Mouse (Mus musculus) CH12.LX (cell line): Measurements from ENCODE around the gene Ets2. TPM values are rescaled to one million over a fixed set of nuclear protein-coding genes. Genes with fewer than 3 reads are reported as not detected.

Source experiments
- DNase-seq: peaks from one replicate; pipeline ENCODE4 v3.0.0-alpha.2; 2013; ENCODE audit errors: extremely low read depth
- H3K27ac ChIP-seq: 2 replicates; pipeline ENCODE4 v1.5.1; 2012; ENCODE audit warnings: low read depth, mild to moderate bottlenecking, control low read depth, moderate library complexity; ENCODE audit not compliant: insufficient read depth
- H3K27me3 ChIP-seq: replicated peaks from 2 replicates; pipeline ENCODE3; 2012; ENCODE audit warnings: inconsistent platforms
- H3K36me3 ChIP-seq, 2 experiments: replicated peaks in 1 of 2; 2 replicates each; pipeline versions ENCODE3 to v1.6.1; 2012; ENCODE audit warnings: inconsistent platforms in 1 of 2, low read length in 1 of 2, mild to moderate bottlenecking in 1 of 2, mixed read lengths in 1 of 2, moderate library complexity in 1 of 2; ENCODE audit not compliant: control insufficient read depth in 1 of 2, insufficient read depth in 1 of 2
- H3K4me1 ChIP-seq, 2 experiments: 2 replicates each; pipeline ENCODE4 v1.6.1; 2012; ENCODE audit warnings: inconsistent platforms in 1 of 2, moderate library complexity in 1 of 2; ENCODE audit not compliant: insufficient read depth in 2 of 2, control insufficient read depth in 1 of 2
- H3K4me2 ChIP-seq: 2 replicates; pipeline ENCODE4 v1.6.1; 2012; ENCODE audit warnings: low read depth, mild to moderate bottlenecking, control low read depth; ENCODE audit not compliant: poor library complexity, insufficient read depth, severe bottlenecking
- H3K4me3 ChIP-seq, 3 experiments: fragments of 150-350 bp in 1 of 3; sonication (generic) in 1 of 3; replicated peaks in 1 of 3; 2 replicates each; pipeline versions ENCODE3 to v1.5.1; 2011 to 2012; ENCODE audit warnings: low read depth in 2 of 3, low read length in 2 of 3, mild to moderate bottlenecking in 2 of 3, moderate library complexity in 2 of 3, control low read depth in 1 of 3, improper control_type of control experiment in 1 of 3, inconsistent platforms in 1 of 3, mixed read lengths in 1 of 3; ENCODE audit not compliant: poor library complexity in 1 of 3
- H3K79me2 ChIP-seq: replicated peaks from 2 replicates; pipeline ENCODE4 v1.6.1; 2012; ENCODE audit warnings: mild to moderate bottlenecking, moderate library complexity; ENCODE audit not compliant: control insufficient read depth, poor library complexity, insufficient read depth, severe bottlenecking; ENCODE audit errors: extremely low read depth
- H3K9ac ChIP-seq: 2 replicates; pipeline ENCODE4 v1.6.1; 2012; ENCODE audit warnings: low read depth, mild to moderate bottlenecking, control low read depth, moderate library complexity; ENCODE audit not compliant: insufficient read depth
- H3K9me3 ChIP-seq: replicated peaks from 2 replicates; pipeline ENCODE3; 2012; ENCODE audit warnings: low read length, inconsistent platforms, mixed read lengths
- BHLHE40 ChIP-seq: IDR thresholded peaks from 2 replicates; pipeline ENCODE4 v1.6.1; 2011; ENCODE audit warnings: mild to moderate bottlenecking, low read depth, low read length, improper control_type of control experiment
- CHD1 ChIP-seq: IDR thresholded peaks from 2 replicates; pipeline ENCODE4 v1.6.1; 2012; ENCODE audit warnings: low read depth, low read length, improper control_type of control experiment, inconsistent platforms
- CHD2 ChIP-seq: IDR thresholded peaks from 2 replicates; pipeline ENCODE4 v1.6.1; 2011; ENCODE audit warnings: low read length, improper control_type of control experiment
- CTCF ChIP-seq, 2 experiments: IDR thresholded peaks in 1 of 2; conservative IDR thresholded peaks in 1 of 2; 2 replicates each; pipeline ENCODE4 v1.5.1; 2011 to 2012; ENCODE audit warnings: low read depth in 2 of 2, low read length in 2 of 2, improper control_type of control experiment in 1 of 2, inconsistent platforms in 1 of 2, mild to moderate bottlenecking in 1 of 2, moderate library complexity in 1 of 2
- E2F4 ChIP-seq: IDR thresholded peaks from 2 replicates; pipeline ENCODE4 v1.6.1; 2011; ENCODE audit warnings: low read depth, low read length, improper control_type of control experiment; ENCODE audit not compliant: insufficient replicate concordance
- ELF1 ChIP-seq: IDR thresholded peaks from 2 replicates; pipeline ENCODE4 v1.6.1; 2014; ENCODE audit warnings: low read depth, mild to moderate bottlenecking, inconsistent platforms, low read length, improper control_type of control experiment
- EP300 ChIP-seq: IDR thresholded peaks from 2 replicates; pipeline ENCODE4 v1.6.1; 2011; ENCODE audit warnings: low read length, improper control_type of control experiment
- ETS1 ChIP-seq: conservative IDR thresholded peaks from 2 replicates; pipeline ENCODE4 v1.6.1; 2012; ENCODE audit warnings: low read depth, mild to moderate bottlenecking, inconsistent platforms, low read length, improper control_type of control experiment, moderate library complexity
- GABPA ChIP-seq: IDR thresholded peaks from 2 replicates; pipeline ENCODE4 v1.6.1; 2012; ENCODE audit warnings: low read depth, low read length, improper control_type of control experiment, inconsistent platforms; ENCODE audit not compliant: insufficient replicate concordance
- HCFC1 ChIP-seq: IDR thresholded peaks from 2 replicates; pipeline ENCODE4 v1.6.1; 2012; ENCODE audit warnings: low read depth, mild to moderate bottlenecking, inconsistent platforms, low read length, improper control_type of control experiment
- IRF4 ChIP-seq: IDR thresholded peaks from 2 replicates; pipeline ENCODE4 v1.6.1; 2014; ENCODE audit warnings: low read depth, mild to moderate bottlenecking, inconsistent platforms, low read length, improper control_type of control experiment
- JUN ChIP-seq: IDR thresholded peaks from 2 replicates; pipeline ENCODE4 v1.6.1; 2011; ENCODE audit warnings: low read depth, mild to moderate bottlenecking, low read length, improper control_type of control experiment, moderate library complexity; ENCODE audit not compliant: insufficient read depth
- JUND ChIP-seq: conservative IDR thresholded peaks from 2 replicates; pipeline ENCODE4 v1.6.1; 2011; ENCODE audit warnings: low read depth, low read length, improper control_type of control experiment
- KAT2A ChIP-seq: IDR thresholded peaks from 2 replicates; pipeline ENCODE4 v1.6.1; 2012; ENCODE audit warnings: low read length, improper control_type of control experiment, inconsistent platforms; ENCODE audit not compliant: insufficient replicate concordance
- MAFK ChIP-seq: IDR thresholded peaks from 2 replicates; pipeline ENCODE4 v1.6.1; 2011; ENCODE audit warnings: low read length, improper control_type of control experiment; ENCODE audit not compliant: insufficient replicate concordance
- MAX ChIP-seq: IDR thresholded peaks from 2 replicates; pipeline ENCODE4 v1.6.1; 2011; ENCODE audit warnings: low read length, improper control_type of control experiment
- MAZ ChIP-seq: IDR thresholded peaks from 2 replicates; pipeline ENCODE4 v1.6.1; 2012; ENCODE audit warnings: low read depth, mild to moderate bottlenecking, inconsistent platforms, low read length, improper control_type of control experiment, moderate library complexity
- MEF2A ChIP-seq: IDR thresholded peaks from 2 replicates; pipeline ENCODE4 v1.6.1; 2014; ENCODE audit warnings: low read depth, mild to moderate bottlenecking, inconsistent platforms, low read length, improper control_type of control experiment, borderline replicate concordance
- MXI1 ChIP-seq: IDR thresholded peaks from 2 replicates; pipeline ENCODE4 v1.6.1; 2011; ENCODE audit warnings: mild to moderate bottlenecking, low read depth, low read length, improper control_type of control experiment
- MYC ChIP-seq: IDR thresholded peaks from 2 replicates; pipeline ENCODE4 v1.6.1; 2011; ENCODE audit warnings: low read depth, mild to moderate bottlenecking, improper control_type of control experiment, low read length
- NELFE ChIP-seq: IDR thresholded peaks from 2 replicates; pipeline ENCODE4 v1.6.1; 2011; ENCODE audit warnings: low read depth, low read length, improper control_type of control experiment
- NRF1 ChIP-seq: IDR thresholded peaks from 2 replicates; pipeline ENCODE4 v1.6.1; 2014; ENCODE audit warnings: low read depth, mild to moderate bottlenecking, inconsistent platforms, low read length, improper control_type of control experiment, moderate library complexity
- PAX5 ChIP-seq: IDR thresholded peaks from 2 replicates; pipeline ENCODE4 v1.6.1; 2012; ENCODE audit warnings: low read length, inconsistent platforms, mixed read lengths
- POLR2A ChIP-seq: IDR thresholded peaks from 2 replicates; pipeline ENCODE4 v1.6.1; 2011; ENCODE audit warnings: low read depth, mild to moderate bottlenecking, improper control_type of control experiment, low read length
- POLR2AphosphoS2 ChIP-seq: IDR thresholded peaks from 2 replicates; pipeline ENCODE4 v1.6.1; 2011; ENCODE audit warnings: low read depth, low read length, improper control_type of control experiment
- RAD21 ChIP-seq: IDR thresholded peaks from 2 replicates; pipeline ENCODE4 v1.6.1; 2011; ENCODE audit warnings: low read depth, mild to moderate bottlenecking, low read length, improper control_type of control experiment, moderate library complexity
- RCOR1 ChIP-seq: conservative IDR thresholded peaks from 2 replicates; pipeline ENCODE4 v1.6.1; 2012; ENCODE audit warnings: low read depth, mild to moderate bottlenecking, inconsistent platforms, low read length, improper control_type of control experiment
- SIN3A ChIP-seq: IDR thresholded peaks from 2 replicates; pipeline ENCODE4 v1.6.1; 2012; ENCODE audit warnings: low read length, improper control_type of control experiment, inconsistent platforms
- SMC3 ChIP-seq: IDR thresholded peaks from 2 replicates; pipeline ENCODE4 v1.6.1; 2011; ENCODE audit warnings: low read depth, low read length, improper control_type of control experiment
- TBP ChIP-seq: conservative IDR thresholded peaks from 2 replicates; pipeline ENCODE4 v1.6.1; 2011; ENCODE audit warnings: low read depth, low read length, improper control_type of control experiment
- TCF12 ChIP-seq: IDR thresholded peaks from 2 replicates; pipeline ENCODE4 v1.6.1; 2014; ENCODE audit warnings: low read depth, mild to moderate bottlenecking, inconsistent platforms, low read length, improper control_type of control experiment
- UBTF ChIP-seq: IDR thresholded peaks from 2 replicates; pipeline ENCODE4 v1.6.1; 2012; ENCODE audit warnings: low read depth, mild to moderate bottlenecking, inconsistent platforms, low read length, improper control_type of control experiment, moderate library complexity
- USF1 ChIP-seq: IDR thresholded peaks from 2 replicates; pipeline ENCODE4 v1.6.1; 2014; ENCODE audit warnings: low read depth, mild to moderate bottlenecking, inconsistent platforms, low read length, improper control_type of control experiment
- USF2 ChIP-seq: conservative IDR thresholded peaks from 2 replicates; pipeline ENCODE4 v1.6.1; 2011; ENCODE audit warnings: low read depth, low read length, improper control_type of control experiment
- ZC3H11A ChIP-seq: IDR thresholded peaks from 2 replicates; pipeline ENCODE4 v1.6.1; 2012; ENCODE audit warnings: low read depth, mild to moderate bottlenecking, inconsistent platforms, low read length, improper control_type of control experiment
- ZKSCAN1 ChIP-seq: IDR thresholded peaks from 2 replicates; pipeline ENCODE4 v1.6.1; 2012; ENCODE audit warnings: low read depth, inconsistent platforms, low read length, improper control_type of control experiment, borderline replicate concordance
- ZMIZ1 ChIP-seq: IDR thresholded peaks from 2 replicates; pipeline ENCODE4 v1.6.1; 2012; ENCODE audit warnings: low read depth, mild to moderate bottlenecking, inconsistent platforms, low read length, improper control_type of control experiment
- ZNF384 ChIP-seq: IDR thresholded peaks from 2 replicates; pipeline ENCODE4 v1.6.1; 2012; ENCODE audit warnings: low read depth, low read length, improper control_type of control experiment, inconsistent platforms
- dilution Hi-C: fragments of 300-500 bp; cut with MboI; formaldehyde crosslinking; loops from 2 replicates; pipeline ENCODE4 v1.14.3; 2020; ENCODE audit warnings: low sequenced_read_pairs; ENCODE audit not compliant: extremely low pct_unique_long_range_greater_than_20kb, extremely low pct_ligation_motif_present
- in situ Hi-C: fragments of 300-500 bp; cut with MboI; formaldehyde crosslinking; loops from 3 replicates; pipeline ENCODE4 v1.14.3; 2019; ENCODE audit warnings: low sequenced_read_pairs, low pct_ligation_motif_present, low pct_unique_long_range_greater_than_20kb, mixed read lengths
- polyA plus RNA-seq: library from polyadenylated mRNA; unstranded; fragments of >175 nt; gene quantifications from 2 replicates; pipeline ENCODE4 v1.2.1, GENCODE M21; 2012; ENCODE audit warnings: low read depth; ENCODE audit not compliant: insufficient read length
- total RNA-seq, 2 experiments: library from RNA; depleted of rRNA; stranded (reverse); fragments of 300-350 nt in 1 of 2; fragments of >200 nt in 1 of 2; gene quantifications; 2 replicates each; pipeline ENCODE4 v1.2.3; 2012 to 2014

Ets2 gene
- total and polyA plus RNA-seq, 3 experiments = 42.0 to 51.2 (median 43.2) TPM

GRCm38 (mm10) chr16:95745685-95746084, 43.8 kb downstream of the Ets2 start:
- peaks cover 8% of the 10 kb centered on the region for H3K9me3 ChIP-seq
- peak overlapping the region; percentile 23 for H3K4me2 ChIP-seq
- no peak overlapping the region for H3K4me3 ChIP-seq
- H3K27ac ChIP-seq = peak overlapping the region; percentile 58
- H3K27me3 ChIP-seq = no peaks in the 10 kb centered on the region
- dilution Hi-C loops = no loop called here
- peak overlapping the region; percentile 31 for H3K9ac ChIP-seq
- no peaks in the 10 kb centered on the region for H3K36me3 ChIP-seq
- H3K79me2 ChIP-seq = no peaks in the 10 kb centered on the region
- DNase-seq = peak; percentile 78
- TF ChIP-seq NELFE (no peak), MEF2A (peak; percentile 71), USF2 (no peak), PAX5 (no peak), ZC3H11A (no peak), USF1 (no peak), RAD21 (no peak; the same call in 1 of the 2 replicates), POLR2A (no peak), EP300 (peak; percentile 94), MAX (no peak), KAT2A (no peak), NRF1 (no peak), IRF4 (peak; percentile 96), BHLHE40 (peak; percentile 80), MAZ (no peak), MXI1 (no peak), ELF1 (no peak), CHD1 (no peak), ZMIZ1 (no peak), SIN3A (no peak), TBP (no peak), TCF12 (peak; percentile 76; the same call in 1 of the 2 replicates), MAFK (peak; percentile 98), ZKSCAN1 (no peak), HCFC1 (no peak), MYC (0 out of 2 replicates have a peak, but pooled peaks have one; percentile 45), JUN (peak; percentile 64), SMC3 (no peak), GABPA (no peak), POLR2AphosphoS2 (no peak), E2F4 (no peak), ZNF384 (no peak), JUND (peak; percentile 88), CTCF (conservative IDR thresholded peaks at IDR 0.05 in 1 of 2, IDR thresholded peaks at IDR 0.05 in 1 of 2; ENCODE audit: low read depth in 2 of 2, low read length in 2 of 2) (no peak), CHD2 (no peak), RCOR1 (no peak), ETS1 (peak; percentile 90), UBTF (no peak)
- TF ChIP-seq, all 38 proteins: peak for 10
- H3K4me1 ChIP-seq = peaks cover 44 to 93% of the 10 kb centered on the region in 2 experiments
- in situ Hi-C loops = no loop called here
